Mouse (Mus musculus): Measurements from ENCODE around the gene Tmem248. TPM values are rescaled to one million over a fixed set of nuclear protein-coding genes. Genes with fewer than 3 reads are reported as not detected.

Tmem248 gene
- polyA plus RNA-seq, 1 experiment from 2014 or later, result 22.3 TPM

- Histone ChIP-seq H3K9me3 (ENCODE audit: control insufficient read depth, low read length) (no peaks in the 10 kb centered on the region), H3K4me1 (replicated peaks; ENCODE audit: control insufficient read depth, insufficient read depth, low read length) (no peaks in the 10 kb centered on the region), H3K36me3 (ENCODE audit: control insufficient read depth, insufficient read depth) (peaks cover 14% of the 10 kb centered on the region), H3K4me2 (ENCODE audit: low read length) (no peak overlapping the region), H3K27me3 (replicated peaks; ENCODE audit: control insufficient read depth, insufficient read depth, low read length) (no peaks in the 10 kb centered on the region), H3K9ac (replicated peaks; ENCODE audit: low read depth, low read length) (no peak overlapping the region), H3K4me3 (replicated peaks; ENCODE audit: low read length) (no peak overlapping the region), H3K27ac (ENCODE audit: low read length) (no peak overlapping the region)
- ATAC-seq, result no peak
- WGBS, result 88% methylated on average over 6 of the region's 6 CpGs
These were observed 47.6 kb downstream of the Tmem248 start for GRCm38 (mm10) chr5:130264433-130265005.

- H3K27me3 ChIP-seq (replicated peaks; ENCODE audit: control insufficient read depth, insufficient read depth, low read length), result no peaks in the 10 kb centered on the region
- WGBS, result 82% methylated on average over 7 of the region's 7 CpGs
- H3K9me3 ChIP-seq (ENCODE audit: control insufficient read depth, low read length), result no peaks in the 10 kb centered on the region
- H3K9ac ChIP-seq (replicated peaks; ENCODE audit: low read depth, low read length), result no peak overlapping the region
- peaks cover 14% of the 10 kb centered on the region for H3K36me3 ChIP-seq (ENCODE audit: control insufficient read depth, insufficient read depth)
- H3K4me2 ChIP-seq (ENCODE audit: low read length), result no peak overlapping the region
- H3K27ac ChIP-seq (ENCODE audit: low read length), result no peak overlapping the region
- H3K4me1 ChIP-seq (replicated peaks; ENCODE audit: control insufficient read depth, insufficient read depth, low read length), result no peaks in the 10 kb centered on the region
- no peak overlapping the region for H3K4me3 ChIP-seq (replicated peaks; ENCODE audit: low read length)
- no peak for ATAC-seq
These were observed 49.8 kb downstream of the Tmem248 start for GRCm38 (mm10) chr5:130266651-130267050.

GRCm38 (mm10) chr5:130267316-130267715 lies 50.4 kb downstream of the Tmem248 start:
- no peaks in the 10 kb centered on the region for H3K4me1 ChIP-seq (replicated peaks; ENCODE audit: control insufficient read depth, insufficient read depth, low read length)
- peaks cover 16% of the 10 kb centered on the region for H3K36me3 ChIP-seq (ENCODE audit: control insufficient read depth, insufficient read depth)
- no peak overlapping the region for H3K4me2 ChIP-seq (ENCODE audit: low read length)
- H3K27me3 ChIP-seq (replicated peaks; ENCODE audit: control insufficient read depth, insufficient read depth, low read length), result no peaks in the 10 kb centered on the region
- no peaks in the 10 kb centered on the region for H3K9me3 ChIP-seq (ENCODE audit: control insufficient read depth, low read length)
- H3K27ac ChIP-seq (ENCODE audit: low read length), result no peak overlapping the region
- WGBS, result 89% methylated on average over 1 of the region's 1 CpGs
- no peak overlapping the region for H3K4me3 ChIP-seq (replicated peaks; ENCODE audit: low read length)
- ATAC-seq, result no peak
- H3K9ac ChIP-seq (replicated peaks; ENCODE audit: low read depth, low read length), result no peak overlapping the region

GRCm38 (mm10) chr5:130268976-130269375 lies 52.1 kb downstream of the Tmem248 start:
- Histone ChIP-seq H3K9me3 (ENCODE audit: control insufficient read depth, low read length) (no peaks in the 10 kb centered on the region), H3K4me3 (replicated peaks; ENCODE audit: low read length) (no peak overlapping the region), H3K27ac (ENCODE audit: low read length) (no peak overlapping the region), H3K27me3 (replicated peaks; ENCODE audit: control insufficient read depth, insufficient read depth, low read length) (no peaks in the 10 kb centered on the region), H3K9ac (replicated peaks; ENCODE audit: low read depth, low read length) (no peak overlapping the region), H3K4me2 (ENCODE audit: low read length) (no peak overlapping the region), H3K4me1 (replicated peaks; ENCODE audit: control insufficient read depth, insufficient read depth, low read length) (no peaks in the 10 kb centered on the region), H3K36me3 (ENCODE audit: control insufficient read depth, insufficient read depth) (peaks cover 16% of the 10 kb centered on the region)
- 85% methylated on average over 11 of the region's 11 CpGs for WGBS
- ATAC-seq, result no peak

- Histone ChIP-seq H3K4me2 (ENCODE audit: low read length) (no peak overlapping the region), H3K36me3 (ENCODE audit: control insufficient read depth, insufficient read depth) (peaks cover 10% of the 10 kb centered on the region), H3K27ac (ENCODE audit: low read length) (no peak overlapping the region), H3K9ac (replicated peaks; ENCODE audit: low read depth, low read length) (no peak overlapping the region), H3K4me1 (replicated peaks; ENCODE audit: control insufficient read depth, insufficient read depth, low read length) (no peaks in the 10 kb centered on the region), H3K4me3 (replicated peaks; ENCODE audit: low read length) (no peak overlapping the region), H3K9me3 (ENCODE audit: control insufficient read depth, low read length) (no peaks in the 10 kb centered on the region), H3K27me3 (replicated peaks; ENCODE audit: control insufficient read depth, insufficient read depth, low read length) (no peaks in the 10 kb centered on the region)
- ATAC-seq, result no peak
- WGBS, result 96% methylated on average over 1 of the region's 1 CpGs
These were observed 55.5 kb downstream of the Tmem248 start for GRCm38 (mm10) chr5:130272344-130272743.

GRCm38 (mm10) chr5:130273046-130273445 lies 56.2 kb downstream of the Tmem248 start:
- Histone ChIP-seq H3K36me3 (ENCODE audit: control insufficient read depth, insufficient read depth) (peaks cover 8% of the 10 kb centered on the region), H3K9ac (replicated peaks; ENCODE audit: low read depth, low read length) (no peak overlapping the region), H3K9me3 (ENCODE audit: control insufficient read depth, low read length) (no peaks in the 10 kb centered on the region), H3K4me2 (ENCODE audit: low read length) (no peak overlapping the region), H3K4me1 (replicated peaks; ENCODE audit: control insufficient read depth, insufficient read depth, low read length) (no peaks in the 10 kb centered on the region), H3K27ac (ENCODE audit: low read length) (no peak overlapping the region), H3K4me3 (replicated peaks; ENCODE audit: low read length) (no peak overlapping the region), H3K27me3 (replicated peaks; ENCODE audit: control insufficient read depth, insufficient read depth, low read length) (no peaks in the 10 kb centered on the region)
- ATAC-seq, result no peak
- 94% methylated on average over 6 of the region's 6 CpGs for WGBS

- Histone ChIP-seq H3K4me2 (ENCODE audit: low read length) (no peak overlapping the region), H3K9me3 (ENCODE audit: control insufficient read depth, low read length) (no peaks in the 10 kb centered on the region), H3K36me3 (ENCODE audit: control insufficient read depth, insufficient read depth) (peaks cover 9% of the 10 kb centered on the region), H3K4me3 (replicated peaks; ENCODE audit: low read length) (no peak overlapping the region), H3K9ac (replicated peaks; ENCODE audit: low read depth, low read length) (no peak overlapping the region), H3K27me3 (replicated peaks; ENCODE audit: control insufficient read depth, insufficient read depth, low read length) (no peaks in the 10 kb centered on the region), H3K27ac (ENCODE audit: low read length) (no peak overlapping the region), H3K4me1 (replicated peaks; ENCODE audit: control insufficient read depth, insufficient read depth, low read length) (no peaks in the 10 kb centered on the region)
- no peak for ATAC-seq
- WGBS, result 43% methylated on average over 4 of the region's 4 CpGs
These were observed 58.6 kb downstream of the Tmem248 start for GRCm38 (mm10) chr5:130275509-130275908.

GRCm38 (mm10) chr5:130278011-130278472 lies 61.2 kb downstream of the Tmem248 start:
- Histone ChIP-seq H3K9ac (replicated peaks; ENCODE audit: low read depth, low read length) (no peak overlapping the region), H3K36me3 (ENCODE audit: control insufficient read depth, insufficient read depth) (peaks cover 16% of the 10 kb centered on the region), H3K4me1 (replicated peaks; ENCODE audit: control insufficient read depth, insufficient read depth, low read length) (no peaks in the 10 kb centered on the region), H3K9me3 (ENCODE audit: control insufficient read depth, low read length) (no peaks in the 10 kb centered on the region), H3K27ac (ENCODE audit: low read length) (no peak overlapping the region), H3K27me3 (replicated peaks; ENCODE audit: control insufficient read depth, insufficient read depth, low read length) (no peaks in the 10 kb centered on the region), H3K4me3 (replicated peaks; ENCODE audit: low read length) (no peak overlapping the region), H3K4me2 (ENCODE audit: low read length) (no peak overlapping the region)
- 81% methylated on average over 7 of the region's 7 CpGs for WGBS
- ATAC-seq, result no peak

GRCm38 (mm10) chr5:130283079-130283732 lies 66.3 kb downstream of the Tmem248 start:
- 96% methylated on average over 9 of the region's 9 CpGs for WGBS
- no peak for ATAC-seq
- no peak overlapping the region for H3K9ac ChIP-seq (replicated peaks; ENCODE audit: low read depth, low read length)
- peaks cover 4% of the 10 kb centered on the region; the same call in 1 of the 2 replicates for H3K9me3 ChIP-seq (ENCODE audit: control insufficient read depth, low read length)
- H3K4me2 ChIP-seq (ENCODE audit: low read length), result no peak overlapping the region
- peaks cover 22% of the 10 kb centered on the region for H3K36me3 ChIP-seq (ENCODE audit: control insufficient read depth, insufficient read depth)
- no peak overlapping the region for H3K27ac ChIP-seq (ENCODE audit: low read length)
- H3K4me1 ChIP-seq (replicated peaks; ENCODE audit: control insufficient read depth, insufficient read depth, low read length), result no peaks in the 10 kb centered on the region
- H3K4me3 ChIP-seq (replicated peaks; ENCODE audit: low read length), result no peak overlapping the region
- no peaks in the 10 kb centered on the region for H3K27me3 ChIP-seq (replicated peaks; ENCODE audit: control insufficient read depth, insufficient read depth, low read length)

Measured in forebrain, embryonic 16.5 days (tissue).